Mouse (Mus musculus): Measurements from ENCODE around the gene Cdkn3. TPM values are rescaled to one million over a fixed set of nuclear protein-coding genes. Genes with fewer than 3 reads are reported as not detected.
"Not testable (repeated sequence)": the region's sequence is repeated elsewhere in the genome, so short reads cannot be mapped to it uniquely, and the experiment has no call there.

The Cdkn3 gene
- total and polyA plus RNA-seq, 3 experiments: 16.0 to 27.8 (median 22.8) TPM

GRCm38 (mm10) chr14:46818743-46819142 lies 58.4 kb downstream of the Cdkn3 start:
- H3K36me3 ChIP-seq (replicated peaks in 1 of 2; ENCODE audit: control insufficient read depth in 1 of 2, insufficient read depth in 1 of 2, low read length in 1 of 2): peaks cover 21 to 37% of the 10 kb centered on the region in 2 experiments
- in situ Hi-C loops (cut with MboI; ENCODE audit: low pct_ligation_motif_present, low pct_unique_long_range_greater_than_20kb, low sequenced_read_pairs): no loop called here

GRCm38 (mm10) chr14:46819961-46820360 lies 59.6 kb downstream of the Cdkn3 start:
- H3K9ac ChIP-seq (ENCODE audit: insufficient read depth, low read depth); H3K9me3 ChIP-seq (replicated peaks; ENCODE audit: low read length); H3K4me2 ChIP-seq (ENCODE audit: insufficient read depth, low read depth, poor library complexity, severe bottlenecking); dilution Hi-C loops (cut with MboI; ENCODE audit: extremely low pct_ligation_motif_present, extremely low pct_unique_long_range_greater_than_20kb, low sequenced_read_pairs); H3K4me3 ChIP-seq (replicated peaks in 1 of 3; ENCODE audit: low read depth in 2 of 3, low read length in 2 of 3, poor library complexity in 1 of 3); DNase-seq (ENCODE audit: extremely low read depth); H3K27ac ChIP-seq (ENCODE audit: insufficient read depth, low read depth); in situ Hi-C loops (cut with MboI; ENCODE audit: low pct_ligation_motif_present, low pct_unique_long_range_greater_than_20kb, low sequenced_read_pairs); H3K27me3 ChIP-seq (replicated peaks): not testable (repeated sequence)
- H3K4me1 ChIP-seq (ENCODE audit: control insufficient read depth in 1 of 2, insufficient read depth in 2 of 2): peaks cover 10 to 40% of the 10 kb centered on the region in 2 experiments
- H3K36me3 ChIP-seq (replicated peaks in 1 of 2; ENCODE audit: control insufficient read depth in 1 of 2, insufficient read depth in 1 of 2, low read length in 1 of 2): peaks cover 17 to 25% of the 10 kb centered on the region in 2 experiments
- peaks cover 32% of the 10 kb centered on the region for H3K79me2 ChIP-seq (replicated peaks; ENCODE audit: control insufficient read depth, extremely low read depth, insufficient read depth, poor library complexity, severe bottlenecking)

More at GRCm38 (mm10) chr14:46818743-46819142, 58.4 kb downstream of the Cdkn3 start:
- TF ChIP-seq BHLHE40 (IDR thresholded peaks at IDR 0.05; ENCODE audit: low read depth, low read length) (peak; percentile 69), EP300 (IDR thresholded peaks at IDR 0.05; ENCODE audit: low read length) (peak; percentile 63; the same call in 1 of the 2 replicates), RCOR1 (conservative IDR thresholded peaks at IDR 0.05; ENCODE audit: low read depth, low read length) (0 out of 2 replicates have a peak, but pooled peaks have one; percentile 48), MAX (IDR thresholded peaks at IDR 0.05; ENCODE audit: low read length) (peak; percentile 46; the same call in 1 of the 2 replicates), NRF1 (IDR thresholded peaks at IDR 0.05; ENCODE audit: low read depth, low read length) (no peak), SIN3A (IDR thresholded peaks at IDR 0.05; ENCODE audit: low read length) (0 out of 2 replicates have a peak, but pooled peaks have one; percentile 51), TCF12 (IDR thresholded peaks at IDR 0.05; ENCODE audit: low read depth, low read length) (no peak), GABPA (IDR thresholded peaks at IDR 0.05; ENCODE audit: insufficient replicate concordance, low read depth, low read length) (no peak), ETS1 (conservative IDR thresholded peaks at IDR 0.05; ENCODE audit: low read depth, low read length) (peak; percentile 55; the same call in 1 of the 2 replicates), JUND (conservative IDR thresholded peaks at IDR 0.05; ENCODE audit: low read depth, low read length) (peak; percentile 68), IRF4 (IDR thresholded peaks at IDR 0.05; ENCODE audit: low read depth, low read length) (peak; percentile 70), MEF2A (IDR thresholded peaks at IDR 0.05; ENCODE audit: borderline replicate concordance, low read depth, low read length) (peak; percentile 17; the same call in 1 of the 2 replicates), JUN (IDR thresholded peaks at IDR 0.05; ENCODE audit: insufficient read depth, low read depth, low read length) (peak; percentile 65)
- Histone ChIP-seq H3K27me3 (replicated peaks) (no peaks in the 10 kb centered on the region), H3K4me3 (replicated peaks in 1 of 3; ENCODE audit: low read depth in 2 of 3, low read length in 2 of 3, poor library complexity in 1 of 3) (no peak overlapping the region), H3K4me2 (ENCODE audit: insufficient read depth, low read depth, poor library complexity, severe bottlenecking) (peak overlapping the region; percentile 51), H3K79me2 (replicated peaks; ENCODE audit: control insufficient read depth, extremely low read depth, insufficient read depth, poor library complexity, severe bottlenecking) (peaks cover 34% of the 10 kb centered on the region), H3K27ac (ENCODE audit: insufficient read depth, low read depth) (no peak overlapping the region), H3K9me3 (replicated peaks; ENCODE audit: low read length) (no peaks in the 10 kb centered on the region), H3K4me1 (ENCODE audit: control insufficient read depth in 1 of 2, insufficient read depth in 2 of 2) (peaks cover 10 to 40% of the 10 kb centered on the region in 2 experiments), H3K9ac (ENCODE audit: insufficient read depth, low read depth) (no peak overlapping the region)
- DNase-seq (ENCODE audit: extremely low read depth): peak; percentile 53
- dilution Hi-C loops (cut with MboI; ENCODE audit: extremely low pct_ligation_motif_present, extremely low pct_unique_long_range_greater_than_20kb, low sequenced_read_pairs): no loop called here

Other genes with a start within 250 kb of the Cdkn3 start
- gene Cnih1, start 27.9 kb downstream of the Cdkn3 start, total RNA-seq (2012; rRNA removed): 68.9 and 69.2 TPM in 2 replicates
- gene Cnih1, start 27.9 kb downstream of the Cdkn3 start, total RNA-seq (2014; rRNA removed): 190 and 191 TPM in 2 replicates
- 125 and 185 TPM in 2 replicates for gene Cnih1, start 27.9 kb downstream of the Cdkn3 start, polyA plus RNA-seq (2012; ENCODE audit: insufficient read length, low read depth)
- gene Gmfb, start 61.7 kb downstream of the Cdkn3 start, total RNA-seq (2012; rRNA removed): 27.2 and 33.8 TPM in 2 replicates
- gene Gmfb, start 61.7 kb downstream of the Cdkn3 start, total RNA-seq (2014; rRNA removed): 97.6 and 110 TPM in 2 replicates
- 60.4 and 70.1 TPM in 2 replicates for gene Gmfb, start 61.7 kb downstream of the Cdkn3 start, polyA plus RNA-seq (2012; ENCODE audit: insufficient read length, low read depth)
- gene Cgrrf1, start 71.6 kb downstream of the Cdkn3 start, total RNA-seq (2012; rRNA removed): 9.6 and 10.7 TPM in 2 replicates
- 17.1 and 19.1 TPM in 2 replicates for gene Cgrrf1, start 71.6 kb downstream of the Cdkn3 start, total RNA-seq (2014; rRNA removed)
- gene Cgrrf1, start 71.6 kb downstream of the Cdkn3 start, polyA plus RNA-seq (2012; ENCODE audit: insufficient read length, low read depth): 9.4 and 13.1 TPM in 2 replicates
- 0.29 and 0.64 TPM in 2 replicates for gene Samd4, start 122.3 kb downstream of the Cdkn3 start, total RNA-seq (2012; rRNA removed)
- 1.5 TPM in 2 replicates for gene Samd4, start 122.3 kb downstream of the Cdkn3 start, total RNA-seq (2014; rRNA removed)
- gene Samd4, start 122.3 kb downstream of the Cdkn3 start, polyA plus RNA-seq (2012; ENCODE audit: insufficient read length, low read depth): 3.6 and 4.6 TPM in 2 replicates